Mouse (Mus musculus) liver, embryonic 11.5 days (tissue): Measurements from ENCODE around the gene Scnm1. TPM values are rescaled to one million over a fixed set of nuclear protein-coding genes. Genes with fewer than 3 reads are reported as not detected.
A peak's percentile ranks its signal among the peaks of the same experiment; 100 is the strongest.
"Not testable (repeated sequence)": the region's sequence is repeated elsewhere in the genome, so short reads cannot be mapped to it uniquely, and the experiment has no call there.

Experiments
- ATAC-seq: fragments of 200-750 bp; cut with Nextera tagmentation; replicated peaks from 2 replicates; pipeline ENCODE4 v1.8.0; 2017; ENCODE audit warnings: moderate number of reproducible peaks, mild to moderate bottlenecking, moderate TSS enrichment, moderate library complexity; ENCODE audit not compliant: low FRiP score
- DNase-seq: peaks from one replicate; pipeline ENCODE4 v3.0.0-alpha.2; 2017; ENCODE audit warnings: low spot score
- H3K27ac ChIP-seq: fragments of 300-500 bp; sonication (generic); 2 replicates; pipeline ENCODE4 v1.5.1; 2014; ENCODE audit warnings: mild to moderate bottlenecking, low read depth, low read length, control low read depth
- H3K27me3 ChIP-seq: fragments of 300-500 bp; sonication (generic); replicated peaks from 2 replicates; pipeline ENCODE4 v1.6.1; 2014; ENCODE audit warnings: low read length, mixed read lengths; ENCODE audit not compliant: control insufficient read depth, insufficient read depth
- H3K36me3 ChIP-seq: fragments of 300-500 bp; sonication (generic); 2 replicates; pipeline ENCODE4 v1.6.1; 2014; ENCODE audit warnings: mild to moderate bottlenecking, low read length, moderate library complexity, mixed read lengths; ENCODE audit not compliant: control insufficient read depth, insufficient read depth
- H3K4me1 ChIP-seq: fragments of 300-500 bp; sonication (generic); replicated peaks from 2 replicates; pipeline ENCODE4 v1.6.1; 2014; ENCODE audit warnings: low read length, mixed read lengths; ENCODE audit not compliant: control insufficient read depth, insufficient read depth
- H3K4me2 ChIP-seq: fragments of 300-500 bp; sonication (generic); 2 replicates; pipeline ENCODE4 v1.6.1; 2014; ENCODE audit warnings: mild to moderate bottlenecking, control low read depth, moderate library complexity
- H3K4me3 ChIP-seq: fragments of 300-500 bp; sonication (generic); 2 replicates; pipeline ENCODE4 v1.5.1; 2014; ENCODE audit warnings: low read depth, low read length, control low read depth
- H3K9ac ChIP-seq: fragments of 300-500 bp; sonication (generic); 2 replicates; pipeline ENCODE4 v1.6.1; 2014; ENCODE audit warnings: low read depth, low read length, control low read depth
- H3K9me3 ChIP-seq: fragments of 300-500 bp; sonication (generic); 2 replicates; pipeline ENCODE4 v1.6.1; 2016; ENCODE audit warnings: low read length, inconsistent platforms, mixed read lengths; ENCODE audit not compliant: control insufficient read depth
- WGBS: fragments of 180-500 bp; shearing (Covaris S2); extraction: QIAGEN DNeasy Blood & Tissue Kit; methylation state at CpG from one replicate; pipeline ENCODE4 v1.1.7; 2014; 5-methylcytosine and 5-hydroxymethylcytosine counted together
- polyA plus RNA-seq: library from polyadenylated mRNA; unstranded; fragments of >200 nt; fragmentation: Nextera tagmentation; extraction: Ambion mirVana; gene quantifications from 2 replicates; pipeline ENCODE4 v1.2.1, GENCODE M21; 2014

The Scnm1 gene
- polyA plus RNA-seq, 1 experiment from 2014 or later, result 58.5 TPM

- not testable (repeated sequence) for DNase-seq, ATAC-seq
- WGBS, result 86% methylated on average over 2 of the region's 2 CpGs
These were observed 1.4 kb downstream of the Scnm1 start for GRCm38 (mm10) chr3:95132389-95132788.

DNA sequence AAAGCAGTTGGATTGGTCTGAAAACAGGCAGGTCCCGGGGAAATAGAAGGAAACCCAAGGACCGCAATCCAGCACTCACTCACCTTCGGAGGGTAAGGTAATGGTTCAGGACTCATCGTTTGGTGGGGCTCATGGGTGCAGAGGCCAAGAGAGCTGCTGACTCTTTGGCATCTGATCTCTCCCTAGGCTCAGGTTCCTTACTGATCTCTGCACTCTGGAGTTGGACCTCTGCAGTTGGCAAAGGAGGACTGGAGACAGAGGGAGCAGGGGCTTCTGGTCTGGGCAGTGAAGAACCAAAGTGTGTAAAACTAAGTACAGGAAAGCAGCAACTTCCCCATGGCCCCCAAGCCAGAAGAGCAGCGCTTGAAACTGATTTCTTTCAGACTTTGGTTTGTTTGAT, 3.7 kb downstream of the Scnm1 start:
- no peak overlapping the region for H3K27ac ChIP-seq
- no peak for DNase-seq
- H3K27me3 ChIP-seq, result no peaks in the 10 kb centered on the region

More at GRCm38 (mm10) chr3:95132389-95132788, 1.4 kb downstream of the Scnm1 start:
- H3K4me2 ChIP-seq, result peak overlapping the region; percentile 78
- H3K9me3 ChIP-seq, H3K9ac ChIP-seq, H3K27me3 ChIP-seq, H3K27ac ChIP-seq, H3K36me3 ChIP-seq: not testable (repeated sequence)
- peaks cover 15% of the 10 kb centered on the region for H3K4me1 ChIP-seq
- H3K4me3 ChIP-seq, result peak overlapping the region; percentile 72; the same call in 1 of the 2 replicates

GRCm38 (mm10) chr3:95129226-95129651, 4.6 kb downstream of the Scnm1 start:
- no peak overlapping the region for H3K27ac ChIP-seq
- no peaks in the 10 kb centered on the region; the same call in 1 of the 2 replicates for H3K36me3 ChIP-seq
- no peak overlapping the region for H3K9ac ChIP-seq
- H3K27me3 ChIP-seq, result no peaks in the 10 kb centered on the region
- no peak overlapping the region for H3K4me3 ChIP-seq
- WGBS, result 61% methylated on average over 6 of the region's 6 CpGs
- DNase-seq (no peak), ATAC-seq (no peak)
- no peaks in the 10 kb centered on the region for H3K9me3 ChIP-seq
- peaks cover 3% of the 10 kb centered on the region; the same call in 1 of the 2 replicates for H3K4me1 ChIP-seq
- no peak overlapping the region for H3K4me2 ChIP-seq

More for the DNA sequence above, 3.7 kb downstream of the Scnm1 start:
- 74% methylated on average over 5 of the region's 5 CpGs for WGBS
- no peak overlapping the region for H3K4me2 ChIP-seq
- no peak overlapping the region for H3K9ac ChIP-seq
- no peak for ATAC-seq
- H3K4me3 ChIP-seq, result no peak overlapping the region
- no peaks in the 10 kb centered on the region; the same call in 1 of the 2 replicates for H3K36me3 ChIP-seq
- H3K9me3 ChIP-seq, result no peaks in the 10 kb centered on the region
- H3K4me1 ChIP-seq, result peaks cover 5% of the 10 kb centered on the region

DNA sequence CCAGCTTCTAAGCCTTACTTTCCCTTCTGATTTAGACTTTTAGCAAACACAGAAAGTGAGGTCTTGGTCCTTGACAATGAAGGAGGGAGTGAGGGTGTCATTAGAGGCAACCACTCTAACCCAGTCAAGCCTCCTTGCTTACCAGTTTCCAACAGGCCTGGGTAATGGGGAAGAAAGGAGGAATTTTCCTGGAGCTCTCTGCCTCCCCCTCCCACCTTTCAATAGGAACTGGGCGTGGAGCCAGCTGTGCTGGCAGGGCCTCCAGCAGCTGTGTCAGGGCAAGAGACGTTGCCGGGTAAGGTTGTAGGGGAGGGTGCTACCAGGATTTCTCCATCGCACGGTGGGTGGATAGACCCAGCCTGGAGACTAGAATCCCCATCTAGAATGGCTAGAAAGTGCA, 8.8 kb downstream of the Scnm1 start:
- no peak for DNase-seq

GRCm38 (mm10) chr3:95124246-95124645, 9.6 kb downstream of the Scnm1 start, which contains the start of gene Tmod4:
TSS of gene Tmod4 (plus strand) at chr3:95124476.
- WGBS, result 65% methylated on average over 6 of the region's 6 CpGs
- DNase-seq (no peak), ATAC-seq (0 out of 2 replicates have a peak, but pooled peaks have one; percentile 26)
- H3K4me1 ChIP-seq, result no peaks in the 10 kb centered on the region
- H3K27ac ChIP-seq, result no peak within 1 kb of the TSS
- H3K4me2 ChIP-seq, result no peak within 1 kb of the TSS
- H3K36me3 ChIP-seq, result peaks cover 27% of the 10 kb centered on the region
- H3K4me3 ChIP-seq, result no peak within 1 kb of the TSS
- no peaks in the 10 kb centered on the region for H3K9me3 ChIP-seq
- H3K9ac ChIP-seq, result no peak within 1 kb of the TSS
- no peaks in the 10 kb centered on the region for H3K27me3 ChIP-seq

More for the DNA sequence above, 8.8 kb downstream of the Scnm1 start:
- H3K9ac ChIP-seq, result no peak overlapping the region
- H3K4me3 ChIP-seq, result no peak overlapping the region
- H3K9me3 ChIP-seq, result no peaks in the 10 kb centered on the region
- WGBS, result 61% methylated on average over 5 of the region's 5 CpGs
- no peaks in the 10 kb centered on the region for H3K4me1 ChIP-seq
- no peak overlapping the region for H3K4me2 ChIP-seq
- H3K27ac ChIP-seq, result no peak overlapping the region
- H3K36me3 ChIP-seq, result peaks cover 21% of the 10 kb centered on the region
- ATAC-seq, result no peak
- H3K27me3 ChIP-seq, result no peaks in the 10 kb centered on the region

GRCm38 (mm10) chr3:95121580-95121979, 12.2 kb downstream of the Scnm1 start:
- H3K4me1 ChIP-seq, result no peaks in the 10 kb centered on the region
- DNase-seq (no peak), ATAC-seq (no peak; the same call in 1 of the 2 replicates)
- H3K9ac ChIP-seq, result no peak overlapping the region
- no peaks in the 10 kb centered on the region for H3K9me3 ChIP-seq
- 67% methylated on average over 6 of the region's 6 CpGs for WGBS
- no peak overlapping the region for H3K4me3 ChIP-seq
- peaks cover 37% of the 10 kb centered on the region for H3K36me3 ChIP-seq
- no peaks in the 10 kb centered on the region for H3K27me3 ChIP-seq
- H3K27ac ChIP-seq, result no peak overlapping the region; the same call in 1 of the 2 replicates
- no peak overlapping the region for H3K4me2 ChIP-seq

DNA sequence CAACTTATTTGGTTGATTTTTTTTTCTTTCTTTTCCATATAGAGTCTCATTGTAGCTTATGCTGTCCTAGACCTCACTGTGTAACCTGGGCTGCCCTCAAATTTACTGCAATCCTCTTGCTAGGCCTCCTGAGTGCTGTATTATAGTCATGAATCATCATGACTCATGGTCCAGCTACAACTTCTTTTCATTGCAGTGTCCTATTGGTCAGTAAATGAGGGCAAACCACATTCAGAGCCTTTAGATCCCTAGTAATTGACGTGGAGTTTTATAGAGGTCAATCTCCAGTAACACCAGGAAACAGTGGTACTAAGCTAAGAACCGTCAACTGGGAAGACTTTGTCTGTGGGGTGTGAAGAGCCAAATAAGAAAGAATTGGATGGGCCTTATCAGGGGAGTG, 16.1 kb downstream of the Scnm1 start:
- DNase-seq, result no peak
- Histone ChIP-seq H3K9me3 (no peaks in the 10 kb centered on the region), H3K27ac (no peak overlapping the region), H3K4me3 (no peak overlapping the region), H3K9ac (no peak overlapping the region), H3K27me3 (no peaks in the 10 kb centered on the region), H3K4me2 (no peak overlapping the region), H3K4me1 (no peaks in the 10 kb centered on the region; the same call in 1 of the 2 replicates), H3K36me3 (peaks cover 45% of the 10 kb centered on the region)
- no peak for ATAC-seq
- WGBS, result 91% methylated on average over 2 of the region's 2 CpGs

GRCm38 (mm10) chr3:95112760-95113159, 21.1 kb downstream of the Scnm1 start:
- Histone ChIP-seq H3K27ac (no peak overlapping the region), H3K9me3 (no peaks in the 10 kb centered on the region), H3K9ac (no peak overlapping the region), H3K4me1 (peaks cover 8% of the 10 kb centered on the region), H3K36me3 (peaks cover 9% of the 10 kb centered on the region; the same call in 1 of the 2 replicates), H3K27me3 (no peaks in the 10 kb centered on the region), H3K4me2 (peak overlapping the region; percentile 67), H3K4me3 (no peak overlapping the region)
- ATAC-seq, result no peak
- WGBS, result 90% methylated on average over 1 of the region's 1 CpGs
- no peak for DNase-seq
